Mouse (Mus musculus) gastrocnemius, postnatal 25 days (tissue): ENCODE measurements at regions not wholly inside any gene's neighbourhood (a gene's known extent, or its start where the extent isn't known, plus 50 kb on each side); places are given as distances from the start of the nearest gene placed in this dataset.

ENCODE experiments used
- DNase-seq: peaks from one replicate; pipeline ENCODE4 v3.0.0; 2022

- DNase-seq: no peak
Measured at GRCm38 (mm10) chr7:74688116-74688702, 133.6 kb upstream of the Slco3a1 start.

- no peak for DNase-seq
Measured at GRCm38 (mm10) chr7:74687303-74688115, 132.9 kb upstream of the Slco3a1 start.

GRCm38 (mm10) chr7:74683979-74684378 is 129.4 kb upstream of the Slco3a1 start:
- peak; percentile 14 for DNase-seq

- DNase-seq: no peak
Measured at GRCm38 (mm10) chr7:74673626-74674295, 119.2 kb upstream of the Slco3a1 start.

- no peak for DNase-seq
Measured at GRCm38 (mm10) chr7:74669110-74669509, 114.5 kb upstream of the Slco3a1 start.

GRCm38 (mm10) chr7:74667106-74667505 is 112.5 kb upstream of the Slco3a1 start:
- DNase-seq: no peak

GRCm38 (mm10) chr7:74663820-74664219 is 109.2 kb upstream of the Slco3a1 start:
- no peak for DNase-seq

GRCm38 (mm10) chr7:74647310-74647709 is 92.7 kb upstream of the Slco3a1 start:
- no peak for DNase-seq

- no peak for DNase-seq
Measured at GRCm38 (mm10) chr7:74640171-74640570, 85.6 kb upstream of the Slco3a1 start.

GRCm38 (mm10) chr7:74632217-74632616 is 77.6 kb upstream of the Slco3a1 start:
- DNase-seq: no peak

GRCm38 (mm10) chr7:74628799-74629468 is 74.4 kb upstream of the Slco3a1 start:
- no peak for DNase-seq
